Comparison of ENCODE assay signal across 9 mouse cellular contexts in genomic region chr13:60147857-60148181, GRCm38 (mm10). TPM values are rescaled to one million over a fixed set of nuclear protein-coding genes. Genes with fewer than 3 reads are reported as not detected.
DNase-seq lines count a peak whose midpoint lies in the region; ATAC-seq and TF ChIP-seq lines count a peak whose summit lies in the region.
"Had no signal": no experiment of that assay in that cellular context is flagged by ENCODE, and none has a peak within 500 bp of the region (broad histone marks: within the 10 kb centered on the region; RNA-seq: fewer than 3 reads in every experiment).

No protein-coding gene starts in this region.

- no peak overlapping the region for H3K27ac ChIP-seq in lung, embryonic 14.5 days (ENCODE audit: low read depth)
- no peak overlapping the region for H3K27ac ChIP-seq in lung, postnatal 0 days (ENCODE audit: low read length)
- peak overlapping the region; percentile 49; the same call in 1 of the 2 replicates for H3K27ac ChIP-seq in forebrain, embryonic 14.5 days (ENCODE audit: low read depth, low read length)
- peak overlapping the region; percentile 76; the same call in 1 of the 2 replicates for H3K27ac ChIP-seq in limb, embryonic 11.5 days (replicated peaks; ENCODE audit: low read depth, low read length)
- no peak overlapping the region; the same call in 1 of the 2 replicates for H3K27ac ChIP-seq in neural tube, embryonic 15.5 days (replicated peaks)

- TF ChIP-seq CTCF in lung, embryonic 14.5 days (IDR thresholded peaks at IDR 0.05; ENCODE audit: low read depth) = no peak
- TF ChIP-seq CTCF in lung, postnatal 0 days (IDR thresholded peaks at IDR 0.05) = no peak

- WGBS in lung, embryonic 14.5 days = 69% methylated on average over 2 of the region's 2 CpGs
- 75% methylated on average over 2 of the region's 2 CpGs for WGBS in lung, postnatal 0 days
- WGBS in forebrain, embryonic 14.5 days = 43% methylated on average over 2 of the region's 2 CpGs
- 72% methylated on average over 2 of the region's 2 CpGs for WGBS in limb, embryonic 11.5 days
- 40% methylated on average over 2 of the region's 2 CpGs for WGBS in neural tube, embryonic 15.5 days

- H3K9me3 ChIP-seq in lung, embryonic 14.5 days (ENCODE audit: low read depth, low read length) = no peaks in the 10 kb centered on the region
- no peaks in the 10 kb centered on the region for H3K9me3 ChIP-seq in lung, postnatal 0 days (ENCODE audit: low read length)
- H3K9me3 ChIP-seq in forebrain, embryonic 14.5 days (replicated peaks; ENCODE audit: control insufficient read depth, low read length) = no peaks in the 10 kb centered on the region
- no peaks in the 10 kb centered on the region for H3K9me3 ChIP-seq in limb, embryonic 11.5 days (ENCODE audit: control insufficient read depth, low read length)
- H3K9me3 ChIP-seq in neural tube, embryonic 15.5 days (replicated peaks) = no peaks in the 10 kb centered on the region

- 0 out of 2 replicates have a peak, but pooled peaks cover 3% of the 10 kb centered on the region for H3K27me3 ChIP-seq in lung, embryonic 14.5 days (ENCODE audit: insufficient read depth, low read length)
- no peaks in the 10 kb centered on the region for H3K27me3 ChIP-seq in lung, postnatal 0 days (replicated peaks; ENCODE audit: insufficient read depth, low read length)
- H3K27me3 ChIP-seq in forebrain, embryonic 14.5 days (replicated peaks; ENCODE audit: control insufficient read depth, insufficient read depth, low read length) = no peaks in the 10 kb centered on the region
- H3K27me3 ChIP-seq in limb, embryonic 11.5 days (ENCODE audit: control insufficient read depth, insufficient read depth, low read length) = no peaks in the 10 kb centered on the region
- H3K27me3 ChIP-seq in neural tube, embryonic 15.5 days (replicated peaks) = no peaks in the 10 kb centered on the region

- H3K4me1 ChIP-seq in lung, embryonic 14.5 days (ENCODE audit: insufficient read depth) = no peaks in the 10 kb centered on the region
- H3K4me1 ChIP-seq in lung, postnatal 0 days (ENCODE audit: insufficient read depth, low read depth, low read length) = no peaks in the 10 kb centered on the region
- H3K4me1 ChIP-seq in forebrain, embryonic 14.5 days (ENCODE audit: control insufficient read depth, insufficient read depth, low read length) = peaks cover 16% of the 10 kb centered on the region
- peaks cover 21% of the 10 kb centered on the region for H3K4me1 ChIP-seq in limb, embryonic 11.5 days (ENCODE audit: control insufficient read depth, insufficient read depth, low read length)
- H3K4me1 ChIP-seq in neural tube, embryonic 15.5 days = peaks cover 15% of the 10 kb centered on the region

- ATAC-seq in lung, embryonic 14.5 days (ENCODE audit: insufficient read depth) = peak; percentile 54
- ATAC-seq in lung, postnatal 0 days = no peak
- ATAC-seq in forebrain, embryonic 14.5 days = peak; percentile 41
- 0 out of 2 replicates have a peak, but pooled peaks have one; percentile 15 for ATAC-seq in limb, embryonic 11.5 days (ENCODE audit: insufficient number of reproducible peaks, low FRiP score, low TSS enrichment, low read depth)
- peak; percentile 39 for ATAC-seq in neural tube, embryonic 15.5 days (ENCODE audit: low FRiP score)

- peak overlapping the region; percentile 62 for H3K4me2 ChIP-seq in lung, embryonic 14.5 days
- no peak overlapping the region for H3K4me2 ChIP-seq in lung, postnatal 0 days (replicated peaks; ENCODE audit: low read depth, low read length)
- H3K4me2 ChIP-seq in forebrain, embryonic 14.5 days (ENCODE audit: low read length) = peak overlapping the region; percentile 46
- H3K4me2 ChIP-seq in limb, embryonic 11.5 days (ENCODE audit: low read depth, severe bottlenecking) = peak overlapping the region; percentile 45; the same call in 1 of the 2 replicates
- H3K4me2 ChIP-seq in neural tube, embryonic 15.5 days = peak overlapping the region; percentile 56

- H3K36me3 ChIP-seq in lung, embryonic 14.5 days (ENCODE audit: insufficient read depth) = no peaks in the 10 kb centered on the region
- H3K36me3 ChIP-seq in lung, postnatal 0 days (ENCODE audit: insufficient read depth, low read length) = no peaks in the 10 kb centered on the region
- no peaks in the 10 kb centered on the region for H3K36me3 ChIP-seq in forebrain, embryonic 14.5 days (ENCODE audit: control insufficient read depth, insufficient read depth, low read length)
- no peaks in the 10 kb centered on the region for H3K36me3 ChIP-seq in limb, embryonic 11.5 days (ENCODE audit: control insufficient read depth, insufficient read depth, low read length)
- H3K36me3 ChIP-seq in neural tube, embryonic 15.5 days = no peaks in the 10 kb centered on the region
- H3K36me3 ChIP-seq: G1E had no signal

- TF ChIP-seq EP300 in lung, postnatal 0 days (IDR thresholded peaks at IDR 0.05) = no peak

- DNase-seq in lung, embryonic 14.5 days = no peak
- no peak for DNase-seq in lung, postnatal 0 days (ENCODE audit: low spot score)
- DNase-seq in forebrain, embryonic 14.5 days (ENCODE audit: low spot score) = no peak
- DNase-seq in limb, embryonic 11.5 days (ENCODE audit: low spot score) = no peak
- no peak for DNase-seq in left cerebral cortex, postnatal 10 days (ENCODE audit: extremely low spot score in 1 of 2, low spot score in 2 of 2)
- DNase-seq in gastrocnemius, postnatal 10 days = no peak

- no peak overlapping the region for H3K4me3 ChIP-seq in lung, embryonic 14.5 days (ENCODE audit: low read depth, low read length)
- H3K4me3 ChIP-seq in lung, postnatal 0 days (ENCODE audit: low read depth, low read length) = no peak overlapping the region
- peak overlapping the region; percentile 28; the same call in 1 of the 2 replicates for H3K4me3 ChIP-seq in forebrain, embryonic 14.5 days (ENCODE audit: low read depth, low read length)
- H3K4me3 ChIP-seq in limb, embryonic 11.5 days (ENCODE audit: low read depth, low read length) = no peak overlapping the region
- no peak overlapping the region; the same call in 1 of the 2 replicates for H3K4me3 ChIP-seq in neural tube, embryonic 15.5 days (replicated peaks)

- H3K9ac ChIP-seq in lung, embryonic 14.5 days = no peak overlapping the region
- no peak overlapping the region for H3K9ac ChIP-seq in lung, postnatal 0 days (replicated peaks; ENCODE audit: low read depth)
- H3K9ac ChIP-seq in forebrain, embryonic 14.5 days (ENCODE audit: low read length) = no peak overlapping the region
- peak overlapping the region; percentile 59 for H3K9ac ChIP-seq in limb, embryonic 11.5 days (ENCODE audit: low read length)
- no peak overlapping the region for H3K9ac ChIP-seq in neural tube, embryonic 15.5 days (replicated peaks)

- intact Hi-C loops in left cerebral cortex, postnatal 10 days (cut with DNase I) = no loop called here

RNA-seq across cellular contexts. Expression of gene Gas1, which starts 29.3 kb away (rescaled TPM):
- 31.0 and 32.1 TPM in 2 replicates for polyA plus RNA-seq in lung, embryonic 14.5 days (2014; fragmentation: Nextera tagmentation; extraction: Ambion mirVana)
- polyA plus RNA-seq in lung, postnatal 0 days (2015; fragmentation: Nextera tagmentation; extraction: Ambion mirVana) = 20.3 and 22.5 TPM in 2 replicates
- polyA plus RNA-seq in forebrain, embryonic 14.5 days (2014; fragmentation: Nextera tagmentation; extraction: Ambion mirVana) = 30.5 and 40.6 TPM in 2 replicates
- 188 and 201 TPM in 2 replicates for polyA plus RNA-seq in limb, embryonic 11.5 days (2014; fragmentation: Nextera tagmentation; extraction: Ambion mirVana)
- polyA plus RNA-seq in neural tube, embryonic 15.5 days (2015; fragmentation: Nextera tagmentation; extraction: Ambion mirVana) = 16.2 and 26.7 TPM in 2 replicates
- total RNA-seq in left cerebral cortex, postnatal 10 days (2021) = 10 to 100 TPM in 1 of 2 experiments, 1 to 10 TPM in 1; 8.9 to 11.0 TPM
- total RNA-seq in gastrocnemius, postnatal 10 days (2021) = 10 to 100 TPM; 68.7 to 70.5 TPM
- total RNA-seq: G1E; neutrophil, adult 5-6 weeks had no signal
- polyA plus RNA-seq: G1E had no signal

Comparison
In these comparisons a context has a peak if more than half of its experiments do, and no peak if none do; other contexts are left out.
1. H3K27ac ChIP-seq: peak in forebrain, embryonic 14.5 days (single experiment) and limb, embryonic 11.5 days (single experiment); none in lung, embryonic 14.5 days (single experiment), lung, postnatal 0 days (single experiment) and neural tube, embryonic 15.5 days (single experiment).